Mouse (Mus musculus) layer of hippocampus, adult 9-11 months (tissue): ENCODE measurements at regions not wholly inside any gene's neighbourhood (a gene's known extent, or its start where the extent isn't known, plus 50 kb on each side); places are given as distances from the start of the nearest gene placed in this dataset.
A peak's percentile ranks its signal among the peaks of the same experiment; 100 is the strongest.

ENCODE experiments used
- DNase-seq: peaks from one replicate; pipeline ENCODE4 v3.0.0; 2022

GRCm38 (mm10) chr13:69867296-69868065 is 65.3 kb downstream of the Med10 start:
- peak; percentile 54 for DNase-seq

GRCm38 (mm10) chr13:69896536-69896935 is 94.3 kb downstream of the Med10 start:
- no peak for DNase-seq

GRCm38 (mm10) chr13:69901139-69901538 is 98.9 kb downstream of the Med10 start:
- DNase-seq = no peak

- DNase-seq = no peak
Measured at GRCm38 (mm10) chr13:69906802-69907537, 104.8 kb downstream of the Med10 start.

GRCm38 (mm10) chr13:69915796-69916195 is 113.6 kb downstream of the Med10 start:
- no peak for DNase-seq

GRCm38 (mm10) chr13:69932695-69933550 is 130.7 kb downstream of the Med10 start:
- DNase-seq = no peak

- DNase-seq = peak; percentile 92
Measured at GRCm38 (mm10) chr13:69933551-69933845, 131.3 kb downstream of the Med10 start.

- DNase-seq = no peak
Measured at GRCm38 (mm10) chr13:69939791-69940190, 137.6 kb downstream of the Med10 start.

- DNase-seq = no peak
Measured at GRCm38 (mm10) chr13:69944651-69945050, 142.5 kb downstream of the Med10 start.

GRCm38 (mm10) chr13:69946615-69947014 is 144.4 kb downstream of the Med10 start:
- peak; percentile 22 for DNase-seq

- DNase-seq = no peak
Measured at GRCm38 (mm10) chr13:69952061-69952460, 149.9 kb downstream of the Med10 start.

GRCm38 (mm10) chr13:69954171-69954570 is 152.0 kb downstream of the Med10 start:
- DNase-seq = no peak

GRCm38 (mm10) chr13:69955503-69955902 is 153.3 kb downstream of the Med10 start:
- peak; percentile 54 for DNase-seq

- no peak for DNase-seq
Measured at GRCm38 (mm10) chr13:69963944-69964343, 161.7 kb downstream of the Med10 start.

- DNase-seq = no peak
Measured at GRCm38 (mm10) chr13:69971281-69972057, 169.3 kb downstream of the Med10 start.

GRCm38 (mm10) chr13:69974835-69975234 is 172.6 kb downstream of the Med10 start:
- DNase-seq = no peak

- DNase-seq = no peak
Measured at GRCm38 (mm10) chr13:69984159-69984558, 182.0 kb downstream of the Med10 start.

- no peak for DNase-seq
Measured at GRCm38 (mm10) chr13:69987181-69987580, 185.0 kb downstream of the Med10 start.

GRCm38 (mm10) chr13:69988319-69988718 is 186.1 kb downstream of the Med10 start:
- no peak for DNase-seq

GRCm38 (mm10) chr13:69991253-69991891 is 189.2 kb downstream of the Med10 start:
- DNase-seq = peak; percentile 41

- peak; percentile 54 for DNase-seq
Measured at GRCm38 (mm10) chr13:69991892-69992261, 189.7 kb downstream of the Med10 start.

GRCm38 (mm10) chr13:70003591-70003990 is 201.4 kb downstream of the Med10 start:
- DNase-seq = no peak
